9 mouse cellular contexts compared by ENCODE assay signal in genomic region chr12:52671943-52672342, GRCm38 (mm10). TPM values are rescaled to one million over a fixed set of nuclear protein-coding genes. Genes with fewer than 3 reads are reported as not detected.
DNase-seq lines count a peak whose midpoint lies in the region; ATAC-seq and TF ChIP-seq lines count a peak whose summit lies in the region.
"Had no signal": no experiment of that assay in that cellular context is flagged by ENCODE, and none has a peak within 500 bp of the region (broad histone marks: within the 10 kb centered on the region; RNA-seq: fewer than 3 reads in every experiment).

No protein-coding gene starts in this region.

- H3K9me3 ChIP-seq in kidney, embryonic 15.5 days (replicated peaks) = no peaks in the 10 kb centered on the region
- H3K9me3 ChIP-seq in forebrain, embryonic 15.5 days = no peaks in the 10 kb centered on the region
- no peaks in the 10 kb centered on the region for H3K9me3 ChIP-seq in midbrain, embryonic 13.5 days

- TF ChIP-seq POLR2A in kidney, adult 2 months (IDR thresholded peaks at IDR 0.05; ENCODE audit: low read depth, low read length) = no peak

- 22% methylated on average over 6 of the region's 6 CpGs for WGBS in kidney, embryonic 15.5 days
- WGBS in kidney, adult 2 months = 44% methylated on average over 6 of the region's 6 CpGs
- 32% methylated on average over 6 of the region's 6 CpGs for WGBS in forebrain, embryonic 15.5 days
- 23% methylated on average over 6 of the region's 6 CpGs for WGBS in midbrain, embryonic 13.5 days

- DNase-seq in kidney, adult 2 months = no peak
- peak; percentile 5 for DNase-seq in embryo, embryonic 11.5 days (ENCODE audit: low read depth, low spot score)
- no peak for DNase-seq in adrenal gland, postnatal 36 days
- no peak for DNase-seq in layer of hippocampus, postnatal 14 days (ENCODE audit: low spot score in 2 of 2)
- DNase-seq in c-Kit-positive CD71-positive TER-119-positive erythroid progenitor cells, embryonic 14.5 days (ENCODE audit: low spot score) = no peak
- DNase-seq: right cerebral cortex, postnatal 4 days had no signal

- peak overlapping the region; percentile 62; the same call in 1 of the 2 replicates for H3K27ac ChIP-seq in kidney, embryonic 15.5 days
- no peak overlapping the region for H3K27ac ChIP-seq in kidney, adult 2 months (ENCODE audit: insufficient read depth, low read depth, low read length)
- H3K27ac ChIP-seq in forebrain, embryonic 15.5 days (replicated peaks) = 0 out of 2 replicates have a peak overlapping the region, but pooled peaks have one; percentile 40
- peak overlapping the region; percentile 81 for H3K27ac ChIP-seq in midbrain, embryonic 13.5 days

- peak; percentile 40 for ATAC-seq in kidney, embryonic 15.5 days (replicated peaks; ENCODE audit: low FRiP score)
- ATAC-seq in forebrain, embryonic 15.5 days (replicated peaks) = no peak
- ATAC-seq in midbrain, embryonic 13.5 days = no peak; the same call in 1 of the 2 replicates

- no peak overlapping the region for H3K9ac ChIP-seq in kidney, embryonic 15.5 days
- H3K9ac ChIP-seq in forebrain, embryonic 15.5 days (replicated peaks) = no peak overlapping the region
- no peak overlapping the region for H3K9ac ChIP-seq in midbrain, embryonic 13.5 days (replicated peaks)

- H3K36me3 ChIP-seq in kidney, embryonic 15.5 days = no peaks in the 10 kb centered on the region
- no peaks in the 10 kb centered on the region for H3K36me3 ChIP-seq in kidney, adult 2 months (ENCODE audit: control insufficient read depth, insufficient read depth, low read length)
- H3K36me3 ChIP-seq in forebrain, embryonic 15.5 days = no peaks in the 10 kb centered on the region
- no peaks in the 10 kb centered on the region for H3K36me3 ChIP-seq in midbrain, embryonic 13.5 days

- no peaks in the 10 kb centered on the region for H3K27me3 ChIP-seq in kidney, embryonic 15.5 days
- no peaks in the 10 kb centered on the region for H3K27me3 ChIP-seq in kidney, adult 2 months (replicated peaks; ENCODE audit: control insufficient read depth, insufficient read depth, low read length)
- no peaks in the 10 kb centered on the region for H3K27me3 ChIP-seq in forebrain, embryonic 15.5 days
- no peaks in the 10 kb centered on the region for H3K27me3 ChIP-seq in midbrain, embryonic 13.5 days

- TF ChIP-seq CTCF in kidney, adult 2 months (conservative IDR thresholded peaks at IDR 0.05; ENCODE audit: insufficient read depth, insufficient read length, low read depth, low read length) = no peak

- peaks cover 11% of the 10 kb centered on the region for H3K4me1 ChIP-seq in kidney, embryonic 15.5 days
- no peaks in the 10 kb centered on the region for H3K4me1 ChIP-seq in kidney, adult 2 months (ENCODE audit: control insufficient read depth, insufficient read depth, low read length)
- peaks cover 15% of the 10 kb centered on the region for H3K4me1 ChIP-seq in forebrain, embryonic 15.5 days
- peaks cover 17% of the 10 kb centered on the region for H3K4me1 ChIP-seq in midbrain, embryonic 13.5 days (replicated peaks)

- H3K4me2 ChIP-seq in kidney, embryonic 15.5 days = peak overlapping the region; percentile 49
- H3K4me2 ChIP-seq in forebrain, embryonic 15.5 days (replicated peaks) = no peak overlapping the region
- H3K4me2 ChIP-seq in midbrain, embryonic 13.5 days (replicated peaks) = peak overlapping the region; percentile 15; the same call in 1 of the 2 replicates

- H3K4me3 ChIP-seq in kidney, embryonic 15.5 days (replicated peaks) = no peak overlapping the region
- no peak overlapping the region for H3K4me3 ChIP-seq in kidney, adult 2 months (ENCODE audit: insufficient read depth, low read depth, low read length)
- no peak overlapping the region for H3K4me3 ChIP-seq in forebrain, embryonic 15.5 days
- H3K4me3 ChIP-seq in midbrain, embryonic 13.5 days (replicated peaks) = no peak overlapping the region

RNA-seq across cellular contexts. Expression of gene Akap6, which starts 27.2 kb away (rescaled TPM):
- polyA plus RNA-seq in kidney, embryonic 15.5 days (2015; fragmentation: Nextera tagmentation; extraction: Ambion mirVana) = 0.53 and 0.78 TPM in 2 replicates
- 0.22 and 0.25 TPM in 2 replicates for polyA plus RNA-seq in kidney, adult 2 months (2012; rRNA removed)
- polyA plus RNA-seq in forebrain, embryonic 15.5 days (2015; fragmentation: Nextera tagmentation; extraction: Ambion mirVana) = 17.4 and 19.4 TPM in 2 replicates
- polyA plus RNA-seq in midbrain, embryonic 13.5 days (2015; fragmentation: Nextera tagmentation; extraction: Ambion mirVana) = 25.2 and 28.7 TPM in 2 replicates
- 1 to 10 TPM; 2.1 TPM for total RNA-seq in adrenal gland, postnatal 36 days (2021)
- 100 to 1,000 TPM; 141 to 151 TPM for total RNA-seq in layer of hippocampus, postnatal 14 days (2021)

Comparison
In these comparisons a context has a peak if more than half of its experiments do, and no peak if none do; other contexts are left out.
1. RNA of gene Akap6, which starts 27.2 kb away (polyA plus RNA-seq): 25.2 to 28.7 TPM in midbrain, embryonic 13.5 days and 17.4 to 19.4 TPM in forebrain, embryonic 15.5 days; 0.53 to 0.78 TPM in kidney, embryonic 15.5 days and 0.22 to 0.25 TPM in kidney, adult 2 months; every median in the first group is over 10 times any median in the second.